Mouse (Mus musculus) liver, embryonic 11.5 days (tissue): ENCODE measurements around the gene Bbx. TPM values are rescaled to one million over a fixed set of nuclear protein-coding genes. Genes with fewer than 3 reads are reported as not detected.
A peak's percentile ranks its signal among the peaks of the same experiment; 100 is the strongest.

Experiments used
- ATAC-seq: fragments of 200-750 bp; cut with Nextera tagmentation; replicated peaks from 2 replicates; pipeline ENCODE4 v1.8.0; 2017; ENCODE audit warnings: moderate number of reproducible peaks, mild to moderate bottlenecking, moderate TSS enrichment, moderate library complexity; ENCODE audit not compliant: low FRiP score
- DNase-seq: peaks from one replicate; pipeline ENCODE4 v3.0.0-alpha.2; 2017; ENCODE audit warnings: low spot score
- H3K27ac ChIP-seq: fragments of 300-500 bp; sonication (generic); 2 replicates; pipeline ENCODE4 v1.5.1; 2014; ENCODE audit warnings: mild to moderate bottlenecking, low read depth, low read length, control low read depth
- H3K27me3 ChIP-seq: fragments of 300-500 bp; sonication (generic); replicated peaks from 2 replicates; pipeline ENCODE4 v1.6.1; 2014; ENCODE audit warnings: low read length, mixed read lengths; ENCODE audit not compliant: control insufficient read depth, insufficient read depth
- H3K36me3 ChIP-seq: fragments of 300-500 bp; sonication (generic); 2 replicates; pipeline ENCODE4 v1.6.1; 2014; ENCODE audit warnings: mild to moderate bottlenecking, low read length, moderate library complexity, mixed read lengths; ENCODE audit not compliant: control insufficient read depth, insufficient read depth
- H3K4me1 ChIP-seq: fragments of 300-500 bp; sonication (generic); replicated peaks from 2 replicates; pipeline ENCODE4 v1.6.1; 2014; ENCODE audit warnings: low read length, mixed read lengths; ENCODE audit not compliant: control insufficient read depth, insufficient read depth
- H3K4me2 ChIP-seq: fragments of 300-500 bp; sonication (generic); 2 replicates; pipeline ENCODE4 v1.6.1; 2014; ENCODE audit warnings: mild to moderate bottlenecking, control low read depth, moderate library complexity
- H3K4me3 ChIP-seq: fragments of 300-500 bp; sonication (generic); 2 replicates; pipeline ENCODE4 v1.5.1; 2014; ENCODE audit warnings: low read depth, low read length, control low read depth
- H3K9ac ChIP-seq: fragments of 300-500 bp; sonication (generic); 2 replicates; pipeline ENCODE4 v1.6.1; 2014; ENCODE audit warnings: low read depth, low read length, control low read depth
- H3K9me3 ChIP-seq: fragments of 300-500 bp; sonication (generic); 2 replicates; pipeline ENCODE4 v1.6.1; 2016; ENCODE audit warnings: low read length, inconsistent platforms, mixed read lengths; ENCODE audit not compliant: control insufficient read depth
- WGBS: fragments of 180-500 bp; shearing (Covaris S2); extraction: QIAGEN DNeasy Blood & Tissue Kit; methylation state at CpG from one replicate; pipeline ENCODE4 v1.1.7; 2014; 5-methylcytosine and 5-hydroxymethylcytosine counted together
- polyA plus RNA-seq: library from polyadenylated mRNA; unstranded; fragments of >200 nt; fragmentation: Nextera tagmentation; extraction: Ambion mirVana; gene quantifications from 2 replicates; pipeline ENCODE4 v1.2.1, GENCODE M21; 2014

Bbx gene
- polyA plus RNA-seq, 1 experiment from 2014 or later = 19.6 TPM

DNA sequence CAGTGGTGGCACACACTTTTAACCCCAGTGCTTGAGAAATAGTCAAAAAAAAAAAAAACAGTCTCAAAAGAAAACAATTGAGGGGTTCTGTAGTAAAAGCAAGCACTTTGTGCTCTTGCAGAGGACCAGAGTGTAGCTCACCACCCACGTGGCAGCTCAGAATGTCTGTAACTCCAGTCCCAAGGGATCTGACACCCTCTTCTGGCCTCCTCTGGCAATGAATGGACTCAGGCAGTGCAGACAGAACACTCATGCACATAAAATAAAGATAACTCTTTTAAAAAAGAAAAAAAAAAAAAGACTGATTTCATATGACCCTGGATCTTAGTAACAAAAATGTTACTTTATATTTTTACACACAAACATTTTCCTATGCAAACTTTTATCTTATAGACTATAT lies 12.1 kb downstream of the Bbx start:
- ATAC-seq = no peak
- Histone ChIP-seq H3K4me3 (no peak overlapping the region), H3K36me3 (no peaks in the 10 kb centered on the region; the same call in 1 of the 2 replicates), H3K4me2 (no peak overlapping the region), H3K4me1 (no peaks in the 10 kb centered on the region), H3K9ac (no peak overlapping the region), H3K27me3 (no peaks in the 10 kb centered on the region), H3K9me3 (no peaks in the 10 kb centered on the region), H3K27ac (no peak overlapping the region)
- no peak for DNase-seq
- WGBS = 41% methylated on average over 1 of the region's 1 CpGs

DNA sequence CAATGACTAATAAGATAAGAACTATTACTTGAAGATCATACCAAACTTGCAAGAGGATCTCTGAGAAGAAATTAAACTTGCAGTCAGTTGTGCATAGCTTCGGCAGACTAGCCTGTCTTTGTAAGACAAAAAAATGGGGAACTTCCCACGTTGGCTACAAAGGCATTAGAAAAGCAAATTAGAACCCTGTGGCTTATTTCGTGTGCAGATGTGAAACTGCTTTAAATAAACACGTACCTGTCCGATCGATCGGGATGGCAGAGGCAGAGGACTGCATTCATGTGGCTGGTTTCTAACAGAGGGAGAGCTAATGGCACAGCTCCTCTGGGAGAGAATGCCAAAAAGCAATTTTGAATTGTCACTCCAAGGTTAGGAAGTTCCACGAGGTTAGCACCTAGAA lies 16.8 kb downstream of the Bbx start:
- Histone ChIP-seq H3K27me3 (no peaks in the 10 kb centered on the region), H3K36me3 (no peaks in the 10 kb centered on the region; the same call in 1 of the 2 replicates), H3K4me2 (no peak overlapping the region), H3K9me3 (no peaks in the 10 kb centered on the region), H3K4me3 (no peak overlapping the region), H3K9ac (no peak overlapping the region), H3K27ac (no peak overlapping the region), H3K4me1 (no peaks in the 10 kb centered on the region)
- DNase-seq = no peak
- ATAC-seq = no peak
- 83% methylated on average over 8 of the region's 8 CpGs for WGBS

DNA sequence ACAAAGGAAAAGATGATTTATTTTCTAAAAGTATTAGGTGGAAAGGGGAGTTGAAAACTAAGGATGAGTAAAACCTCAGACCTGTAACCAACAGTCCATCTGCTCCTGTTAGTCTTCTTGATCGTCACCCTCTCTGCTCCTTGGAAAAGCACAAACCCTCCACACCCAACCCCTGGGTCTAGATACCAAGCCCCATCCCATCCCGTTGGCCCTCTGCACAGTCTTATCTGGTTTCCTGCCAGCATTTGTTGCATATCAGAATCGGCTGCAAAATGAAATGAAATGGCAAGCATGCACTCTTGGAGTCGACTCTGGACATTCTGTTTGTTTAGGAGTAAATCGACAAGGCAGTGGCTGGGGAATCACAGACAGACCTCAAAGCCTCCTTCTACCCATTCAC lies 29.3 kb downstream of the Bbx start:
- Histone ChIP-seq H3K4me3 (no peak overlapping the region), H3K4me2 (peak overlapping the region; percentile 46), H3K9ac (no peak overlapping the region), H3K36me3 (no peaks in the 10 kb centered on the region), H3K27me3 (no peaks in the 10 kb centered on the region), H3K4me1 (peaks cover 9% of the 10 kb centered on the region; the same call in 1 of the 2 replicates), H3K27ac (no peak overlapping the region), H3K9me3 (no peaks in the 10 kb centered on the region)
- DNase-seq = no peak
- peak; percentile 87 for ATAC-seq
- WGBS = 29% methylated on average over 5 of the region's 5 CpGs

DNA sequence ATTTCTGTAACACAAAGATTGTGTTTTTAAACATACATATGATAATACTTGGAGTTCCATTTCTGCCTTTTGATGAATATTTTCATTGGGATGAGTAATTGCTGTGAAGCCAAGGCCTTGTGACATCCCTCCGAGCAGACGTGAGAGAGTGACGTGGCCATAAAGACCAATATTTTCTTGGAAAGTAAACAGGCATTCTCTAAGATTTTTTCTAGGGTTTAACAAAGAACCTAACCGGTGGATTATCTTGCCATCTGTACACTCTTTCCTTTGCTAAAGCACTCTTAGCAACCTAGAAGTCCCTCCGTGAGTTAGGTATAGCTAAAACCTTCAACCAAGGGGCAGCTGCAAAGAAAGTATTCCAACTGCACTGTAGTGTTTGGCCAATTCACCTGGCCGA lies 32.4 kb downstream of the Bbx start:
- no peak for DNase-seq
- H3K4me2 ChIP-seq = no peak overlapping the region
- no peak for ATAC-seq
- H3K4me1 ChIP-seq = peaks cover 12% of the 10 kb centered on the region; the same call in 1 of the 2 replicates
- no peaks in the 10 kb centered on the region for H3K36me3 ChIP-seq
- H3K27ac ChIP-seq = no peak overlapping the region
- WGBS = 85% methylated on average over 6 of the region's 6 CpGs
- no peaks in the 10 kb centered on the region for H3K9me3 ChIP-seq
- no peaks in the 10 kb centered on the region for H3K27me3 ChIP-seq
- no peak overlapping the region for H3K9ac ChIP-seq
- H3K4me3 ChIP-seq = no peak overlapping the region

DNA sequence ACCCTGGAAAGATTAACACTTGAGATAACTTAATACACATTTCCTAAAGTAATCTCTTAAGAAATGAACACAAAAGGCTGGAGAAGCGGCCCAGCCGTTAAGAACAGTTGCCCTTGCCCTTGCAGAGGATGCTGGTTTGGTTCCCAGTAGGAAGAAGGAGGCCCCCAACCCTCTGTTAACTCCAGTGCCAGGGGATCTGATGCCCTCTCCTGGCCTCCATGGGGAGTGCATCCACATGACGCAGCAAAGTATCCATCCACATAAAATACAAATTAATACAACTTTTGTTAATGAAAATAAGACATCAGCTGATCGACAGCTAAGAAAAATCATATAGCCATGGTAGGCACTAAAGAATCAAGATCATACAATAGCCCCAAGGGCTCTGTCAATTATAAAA lies 33.6 kb downstream of the Bbx start:
- Histone ChIP-seq H3K36me3 (no peaks in the 10 kb centered on the region), H3K4me3 (no peak overlapping the region), H3K9ac (no peak overlapping the region), H3K4me1 (peaks cover 10% of the 10 kb centered on the region; the same call in 1 of the 2 replicates), H3K27ac (no peak overlapping the region), H3K9me3 (no peaks in the 10 kb centered on the region), H3K4me2 (no peak overlapping the region), H3K27me3 (no peaks in the 10 kb centered on the region)
- no peak for DNase-seq
- no peak for ATAC-seq
- WGBS = 85% methylated on average over 4 of the region's 4 CpGs

DNA sequence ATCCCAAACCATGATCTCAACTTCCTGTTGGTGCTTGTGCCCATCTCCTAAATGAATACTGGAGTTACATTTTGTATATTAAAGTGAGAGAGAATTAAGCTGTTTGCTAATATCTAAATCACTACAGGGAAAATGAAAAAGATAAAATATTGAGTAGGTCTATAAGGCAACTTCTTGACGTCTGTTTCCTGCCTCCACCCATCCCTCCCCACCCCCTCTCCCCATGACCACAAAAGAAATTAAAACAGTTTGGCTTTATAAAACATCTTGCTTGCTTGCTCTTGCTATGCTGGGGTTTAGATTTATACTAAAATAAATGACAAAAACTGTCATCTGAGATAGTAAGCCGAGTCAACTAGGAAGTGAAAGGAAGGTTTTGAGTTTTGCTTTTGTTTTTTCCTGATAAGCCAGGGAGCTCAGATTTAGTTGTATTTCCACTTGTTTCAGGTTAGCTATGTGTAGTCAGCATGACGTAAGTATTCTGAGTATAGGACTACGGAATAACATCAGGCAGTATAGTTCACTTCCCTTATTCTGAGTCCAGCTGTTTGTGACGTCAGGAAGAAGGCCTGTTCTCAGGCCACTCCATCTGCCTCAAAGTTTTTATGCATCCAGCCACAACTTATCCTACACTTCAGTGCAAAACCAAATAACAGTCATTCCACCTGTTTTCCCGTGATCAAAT lies 36.1 kb downstream of the Bbx start:
- Histone ChIP-seq H3K4me3 (no peak overlapping the region), H3K27ac (no peak overlapping the region), H3K36me3 (no peaks in the 10 kb centered on the region), H3K27me3 (no peaks in the 10 kb centered on the region), H3K9ac (no peak overlapping the region), H3K9me3 (no peaks in the 10 kb centered on the region), H3K4me1 (0 out of 2 replicates have a peak, but pooled peaks cover 3% of the 10 kb centered on the region), H3K4me2 (no peak overlapping the region)
- ATAC-seq (no peak), DNase-seq (no peak)
- 55% methylated on average over 6 of the region's 6 CpGs for WGBS

DNA sequence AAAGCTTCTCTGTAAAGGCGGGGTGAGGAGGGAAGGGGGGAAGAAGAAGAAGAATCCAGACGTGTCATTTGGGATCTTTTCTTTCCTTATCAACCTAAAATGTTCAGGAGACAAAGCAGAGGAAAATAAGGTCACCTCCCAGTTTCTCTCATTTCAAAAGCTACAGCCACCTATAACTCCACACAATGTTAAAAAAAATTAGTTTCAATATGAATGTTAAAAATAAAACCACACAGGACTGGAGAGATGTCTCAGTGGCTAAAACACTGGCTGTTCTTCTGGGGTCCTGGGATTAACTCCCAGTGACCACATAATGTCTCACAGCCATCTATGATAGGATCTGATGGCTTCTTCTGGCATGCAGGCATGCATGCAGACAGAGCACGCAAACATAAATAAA lies 43.7 kb downstream of the Bbx start:
- H3K4me1 ChIP-seq = no peaks in the 10 kb centered on the region
- H3K9me3 ChIP-seq = no peaks in the 10 kb centered on the region
- no peak overlapping the region for H3K4me3 ChIP-seq
- no peak overlapping the region for H3K4me2 ChIP-seq
- H3K27me3 ChIP-seq = no peaks in the 10 kb centered on the region
- H3K9ac ChIP-seq = no peak overlapping the region
- no peaks in the 10 kb centered on the region for H3K36me3 ChIP-seq
- no peak for DNase-seq
- no peak overlapping the region for H3K27ac ChIP-seq
- ATAC-seq = no peak
- 70% methylated on average over 3 of the region's 3 CpGs for WGBS

DNA sequence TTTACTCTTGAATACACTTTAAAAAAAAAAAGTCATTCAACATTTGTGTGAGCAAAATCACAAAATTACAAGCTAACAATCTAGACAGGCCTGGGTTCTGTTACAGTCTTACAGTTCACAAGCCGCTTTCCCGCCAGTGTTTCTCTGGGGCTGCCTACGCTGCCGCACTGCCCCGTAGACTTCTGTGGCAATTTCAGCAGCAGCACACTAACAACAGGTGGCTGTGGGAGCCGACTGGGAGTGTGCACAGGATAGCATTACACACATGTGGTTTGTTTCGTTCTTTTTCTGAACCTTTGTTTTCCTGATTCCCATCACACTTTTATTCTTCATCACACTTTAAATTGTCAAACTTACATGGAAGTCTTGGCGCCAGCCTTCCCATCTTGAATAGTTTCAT lies 48.6 kb downstream of the Bbx start:
- Histone ChIP-seq H3K4me3 (no peak overlapping the region), H3K9ac (no peak overlapping the region), H3K9me3 (no peaks in the 10 kb centered on the region), H3K27ac (no peak overlapping the region), H3K36me3 (no peaks in the 10 kb centered on the region), H3K4me1 (no peaks in the 10 kb centered on the region), H3K27me3 (no peaks in the 10 kb centered on the region), H3K4me2 (no peak overlapping the region)
- ATAC-seq = no peak
- 88% methylated on average over 8 of the region's 8 CpGs for WGBS
- DNase-seq = no peak

DNA sequence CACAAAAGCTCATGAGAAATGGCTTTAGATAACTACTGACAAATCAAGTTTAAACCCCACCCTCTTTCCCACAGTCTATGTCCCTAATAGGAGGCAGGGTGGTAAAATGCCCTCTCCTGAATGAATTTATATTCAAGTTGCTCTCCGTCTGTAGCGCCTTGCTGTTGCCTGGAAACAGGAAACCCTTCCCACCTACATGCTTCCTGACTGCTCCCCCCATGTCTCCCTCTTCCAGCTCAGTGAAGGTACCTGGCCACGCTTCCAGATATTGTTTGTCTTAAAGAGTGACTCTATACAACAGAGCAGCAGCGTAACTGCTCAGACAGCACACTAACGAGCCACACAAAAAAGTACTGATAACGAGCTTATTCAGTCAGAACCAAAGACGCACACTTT lies 50.8 kb downstream of the Bbx start:
- Histone ChIP-seq H3K4me3 (no peak overlapping the region), H3K4me2 (peak overlapping the region; percentile 19), H3K9me3 (no peaks in the 10 kb centered on the region), H3K27me3 (no peaks in the 10 kb centered on the region), H3K27ac (no peak overlapping the region), H3K36me3 (no peaks in the 10 kb centered on the region), H3K4me1 (no peaks in the 10 kb centered on the region), H3K9ac (no peak overlapping the region)
- WGBS = 46% methylated on average over 7 of the region's 7 CpGs
- ATAC-seq = no peak
- no peak for DNase-seq
